Comparison of ENCODE assay signal across 9 mouse cellular contexts in genomic region chr13:21495080-21495479, GRCm38 (mm10). TPM values are rescaled to one million over a fixed set of nuclear protein-coding genes. Genes with fewer than 3 reads are reported as not detected.
DNase-seq lines count a peak whose midpoint lies in the region; ATAC-seq lines count a peak whose summit lies in the region.
"Had no signal": no experiment of that assay in that cellular context is flagged by ENCODE, and none has a peak within 500 bp of the region (broad histone marks: within the 10 kb centered on the region; RNA-seq: fewer than 3 reads in every experiment).

AK157302 (plus strand) TSS chr13:21495223.

- no peaks in the 10 kb centered on the region for H3K36me3 ChIP-seq in midbrain, embryonic 13.5 days
- H3K36me3 ChIP-seq: lung, embryonic 15.5 days had no signal

- no peak within 1 kb of the TSS for H3K27ac ChIP-seq in midbrain, embryonic 13.5 days
- H3K27ac ChIP-seq: lung, embryonic 15.5 days had no signal

- no peaks in the 10 kb centered on the region for H3K9me3 ChIP-seq in midbrain, embryonic 13.5 days
- H3K9me3 ChIP-seq: lung, embryonic 15.5 days had no signal

- H3K4me1 ChIP-seq in midbrain, embryonic 13.5 days (replicated peaks) = no peaks in the 10 kb centered on the region
- H3K4me1 ChIP-seq: lung, embryonic 15.5 days had no signal

- no peak for DNase-seq in layer of hippocampus, adult 18-20 months (ENCODE audit: low spot score in 2 of 2)
- DNase-seq in layer of hippocampus, adult 11-12 months (ENCODE audit: low spot score) = no peak
- DNase-seq in adrenal gland, postnatal 25 days = peak; percentile 27
- DNase-seq in gastrocnemius, postnatal 10 days = no peak
- no peak for DNase-seq in left cerebral cortex, adult 8-10 months (ENCODE audit: low spot score in 2 of 2)
- no peak for DNase-seq in ovary, postnatal 14 days (ENCODE audit: low spot score)

- 94% methylated on average over 21 of the region's 21 CpGs for WGBS in midbrain, embryonic 13.5 days

- no peak within 1 kb of the TSS for H3K9ac ChIP-seq in midbrain, embryonic 13.5 days (replicated peaks)
- H3K9ac ChIP-seq: lung, embryonic 15.5 days had no signal

- no peak within 1 kb of the TSS for H3K4me3 ChIP-seq in midbrain, embryonic 13.5 days (replicated peaks)
- H3K4me3 ChIP-seq: lung, embryonic 15.5 days had no signal

- H3K27me3 ChIP-seq in midbrain, embryonic 13.5 days = no peaks in the 10 kb centered on the region
- H3K27me3 ChIP-seq: lung, embryonic 15.5 days had no signal

- H3K4me2 ChIP-seq in midbrain, embryonic 13.5 days (replicated peaks) = no peak within 1 kb of the TSS
- H3K4me2 ChIP-seq: lung, embryonic 15.5 days had no signal

- no peak for ATAC-seq in midbrain, embryonic 13.5 days

RNA-seq across cellular contexts. Expression of gene AK157302, which starts in this region (rescaled TPM):
- 10 to 100 TPM; 20.5 to 23.0 TPM for total RNA-seq in layer of hippocampus, adult 18-20 months (2021)
- 10.1 and 11.3 TPM in 2 replicates for total RNA-seq in adrenal gland, postnatal 25 days (2021)
- 10 to 100 TPM; 11.5 to 12.4 TPM for total RNA-seq in gastrocnemius, postnatal 10 days (2021)
- total RNA-seq in left cerebral cortex, adult 8-10 months (2022) = 10 to 100 TPM; 15.4 to 22.7 (median 19.3) TPM
- polyA plus RNA-seq in midbrain, embryonic 13.5 days (2015; fragmentation: Nextera tagmentation; extraction: Ambion mirVana) = 0.46 and 0.57 TPM in 2 replicates
- polyA plus RNA-seq: small intestine, adult 2 months had no signal
